Mouse (Mus musculus): ENCODE results near the gene Lonrf2. TPM values are rescaled to one million over a fixed set of nuclear protein-coding genes. Genes with fewer than 3 reads are reported as not detected.

The Lonrf2 gene
- polyA plus RNA-seq, 1 experiment = not detected

GRCm38 (mm10) chr1:38860867-38861524, 24.5 kb upstream of the Lonrf2 start:
- no peak overlapping the region for H3ac ChIP-seq (ENCODE audit: control insufficient read depth, insufficient read length)
- H3K36me3 ChIP-seq (ENCODE audit: control insufficient read depth, insufficient read depth) = no peaks in the 10 kb centered on the region
- H3K4me2 ChIP-seq (ENCODE audit: low read depth) = no peak overlapping the region
- H3K27me3 ChIP-seq (ENCODE audit: control insufficient read depth, insufficient read depth, insufficient read length) = no peaks in the 10 kb centered on the region
- no peaks in the 10 kb centered on the region for H3K79me2 ChIP-seq (ENCODE audit: control insufficient read depth, insufficient read depth)
- no peak overlapping the region for H3K4me3 ChIP-seq
- TF ChIP-seq E2F4 (IDR thresholded peaks at IDR 0.05; ENCODE audit: insufficient read depth) (no peak), REST (IDR thresholded peaks at IDR 0.05; ENCODE audit: insufficient read depth, insufficient read length) (no peak), MYOD1 (IDR thresholded peaks at IDR 0.05; ENCODE audit: control insufficient read depth in 1 of 3, insufficient read length in 2 of 3, low read depth in 2 of 3) (no peak), USF1 (IDR thresholded peaks at IDR 0.05; ENCODE audit: low read depth) (no peak), TCF12 (IDR thresholded peaks at IDR 0.05; ENCODE audit: insufficient read depth, poor library complexity, severe bottlenecking) (no peak), SRF (IDR thresholded peaks at IDR 0.05; ENCODE audit: control insufficient read depth, insufficient read length, low read depth) (no peak), POLR2A (IDR thresholded peaks at IDR 0.05; ENCODE audit: insufficient read length, low read depth) (no peak), CEBPB (IDR thresholded peaks at IDR 0.05; ENCODE audit: insufficient read depth, poor library complexity, severe bottlenecking) (no peak), MYOG (IDR thresholded peaks at IDR 0.05; ENCODE audit: control insufficient read depth in 1 of 3, insufficient read depth in 1 of 3, insufficient read length in 2 of 3, low read depth in 2 of 3) (no peak), MAX (IDR thresholded peaks at IDR 0.05; ENCODE audit: low read depth) (no peak), TCF3 (IDR thresholded peaks at IDR 0.05; ENCODE audit: insufficient read length, low read depth) (no peak), POLR2AphosphoS2 (IDR thresholded peaks at IDR 0.05; ENCODE audit: insufficient read length, low read depth) (no peak)

- H3K4me2 ChIP-seq (ENCODE audit: low read depth) = no peak overlapping the region
- no peaks in the 10 kb centered on the region for H3K36me3 ChIP-seq (ENCODE audit: control insufficient read depth, insufficient read depth)
- no peak overlapping the region for H3K4me3 ChIP-seq
- no peak overlapping the region for H3ac ChIP-seq (ENCODE audit: control insufficient read depth, insufficient read length)
- no peak for TF ChIP-seq TCF3 (IDR thresholded peaks at IDR 0.05; ENCODE audit: insufficient read length, low read depth)
- TF ChIP-seq MYOG (IDR thresholded peaks at IDR 0.05; ENCODE audit: control insufficient read depth in 1 of 3, insufficient read depth in 1 of 3, insufficient read length in 2 of 3, low read depth in 2 of 3) = no peak
- TF ChIP-seq CEBPB (IDR thresholded peaks at IDR 0.05; ENCODE audit: insufficient read depth, poor library complexity, severe bottlenecking) = no peak
- no peak for TF ChIP-seq USF1 (IDR thresholded peaks at IDR 0.05; ENCODE audit: low read depth)
- no peak for TF ChIP-seq TCF12 (IDR thresholded peaks at IDR 0.05; ENCODE audit: insufficient read depth, poor library complexity, severe bottlenecking)
- no peak for TF ChIP-seq POLR2AphosphoS2 (IDR thresholded peaks at IDR 0.05; ENCODE audit: insufficient read length, low read depth)
- no peak for TF ChIP-seq MAX (IDR thresholded peaks at IDR 0.05; ENCODE audit: low read depth)
- no peak for TF ChIP-seq MYOD1 (IDR thresholded peaks at IDR 0.05; ENCODE audit: control insufficient read depth in 1 of 3, insufficient read length in 2 of 3, low read depth in 2 of 3)
- no peak for TF ChIP-seq E2F4 (IDR thresholded peaks at IDR 0.05; ENCODE audit: insufficient read depth)
- no peak for TF ChIP-seq REST (IDR thresholded peaks at IDR 0.05; ENCODE audit: insufficient read depth, insufficient read length)
- no peak for TF ChIP-seq POLR2A (IDR thresholded peaks at IDR 0.05; ENCODE audit: insufficient read length, low read depth)
- no peak for TF ChIP-seq SRF (IDR thresholded peaks at IDR 0.05; ENCODE audit: control insufficient read depth, insufficient read length, low read depth)
- no peaks in the 10 kb centered on the region for H3K79me2 ChIP-seq (ENCODE audit: control insufficient read depth, insufficient read depth)
- no peaks in the 10 kb centered on the region for H3K27me3 ChIP-seq (ENCODE audit: control insufficient read depth, insufficient read depth, insufficient read length)
Measured at GRCm38 (mm10) chr1:38860207-38860606, 23.7 kb upstream of the Lonrf2 start.

- H3K27me3 ChIP-seq (ENCODE audit: control insufficient read depth, insufficient read depth, insufficient read length) = no peaks in the 10 kb centered on the region
- H3K36me3 ChIP-seq (ENCODE audit: control insufficient read depth, insufficient read depth) = no peaks in the 10 kb centered on the region
- H3K79me2 ChIP-seq (ENCODE audit: control insufficient read depth, insufficient read depth) = no peaks in the 10 kb centered on the region
- no peak overlapping the region for H3ac ChIP-seq (ENCODE audit: control insufficient read depth, insufficient read length)
- TF ChIP-seq POLR2A (IDR thresholded peaks at IDR 0.05; ENCODE audit: insufficient read length, low read depth) = no peak
- no peak for TF ChIP-seq CEBPB (IDR thresholded peaks at IDR 0.05; ENCODE audit: insufficient read depth, poor library complexity, severe bottlenecking)
- no peak for TF ChIP-seq REST (IDR thresholded peaks at IDR 0.05; ENCODE audit: insufficient read depth, insufficient read length)
- no peak for TF ChIP-seq POLR2AphosphoS2 (IDR thresholded peaks at IDR 0.05; ENCODE audit: insufficient read length, low read depth)
- TF ChIP-seq E2F4 (IDR thresholded peaks at IDR 0.05; ENCODE audit: insufficient read depth) = no peak
- TF ChIP-seq MYOD1 (IDR thresholded peaks at IDR 0.05; ENCODE audit: control insufficient read depth in 1 of 3, insufficient read length in 2 of 3, low read depth in 2 of 3) = no peak
- TF ChIP-seq TCF12 (IDR thresholded peaks at IDR 0.05; ENCODE audit: insufficient read depth, poor library complexity, severe bottlenecking) = no peak
- no peak for TF ChIP-seq SRF (IDR thresholded peaks at IDR 0.05; ENCODE audit: control insufficient read depth, insufficient read length, low read depth)
- TF ChIP-seq MAX (IDR thresholded peaks at IDR 0.05; ENCODE audit: low read depth) = no peak
- no peak for TF ChIP-seq USF1 (IDR thresholded peaks at IDR 0.05; ENCODE audit: low read depth)
- no peak for TF ChIP-seq TCF3 (IDR thresholded peaks at IDR 0.05; ENCODE audit: insufficient read length, low read depth)
- no peak for TF ChIP-seq MYOG (IDR thresholded peaks at IDR 0.05; ENCODE audit: control insufficient read depth in 1 of 3, insufficient read depth in 1 of 3, insufficient read length in 2 of 3, low read depth in 2 of 3)
- H3K4me3 ChIP-seq = no peak overlapping the region
- H3K4me2 ChIP-seq (ENCODE audit: low read depth) = no peak overlapping the region
Measured at GRCm38 (mm10) chr1:38856196-38856595, 19.7 kb upstream of the Lonrf2 start.

- no peak for TF ChIP-seq POLR2AphosphoS2 (IDR thresholded peaks at IDR 0.05; ENCODE audit: insufficient read length, low read depth)
- TF ChIP-seq USF1 (IDR thresholded peaks at IDR 0.05; ENCODE audit: low read depth) = no peak
- no peak for TF ChIP-seq REST (IDR thresholded peaks at IDR 0.05; ENCODE audit: insufficient read depth, insufficient read length)
- TF ChIP-seq MAX (IDR thresholded peaks at IDR 0.05; ENCODE audit: low read depth) = no peak
- TF ChIP-seq MYOG (IDR thresholded peaks at IDR 0.05; ENCODE audit: control insufficient read depth in 1 of 3, insufficient read depth in 1 of 3, insufficient read length in 2 of 3, low read depth in 2 of 3) = no peak
- no peak for TF ChIP-seq CEBPB (IDR thresholded peaks at IDR 0.05; ENCODE audit: insufficient read depth, poor library complexity, severe bottlenecking)
- TF ChIP-seq TCF12 (IDR thresholded peaks at IDR 0.05; ENCODE audit: insufficient read depth, poor library complexity, severe bottlenecking) = no peak
- no peak for TF ChIP-seq MYOD1 (IDR thresholded peaks at IDR 0.05; ENCODE audit: control insufficient read depth in 1 of 3, insufficient read length in 2 of 3, low read depth in 2 of 3)
- TF ChIP-seq SRF (IDR thresholded peaks at IDR 0.05; ENCODE audit: control insufficient read depth, insufficient read length, low read depth) = no peak
- TF ChIP-seq E2F4 (IDR thresholded peaks at IDR 0.05; ENCODE audit: insufficient read depth) = no peak
- TF ChIP-seq TCF3 (IDR thresholded peaks at IDR 0.05; ENCODE audit: insufficient read length, low read depth) = no peak
- no peak for TF ChIP-seq POLR2A (IDR thresholded peaks at IDR 0.05; ENCODE audit: insufficient read length, low read depth)
- no peak overlapping the region for H3K4me3 ChIP-seq
- H3K4me2 ChIP-seq (ENCODE audit: low read depth) = no peak overlapping the region
- H3K27me3 ChIP-seq (ENCODE audit: control insufficient read depth, insufficient read depth, insufficient read length) = no peaks in the 10 kb centered on the region
- H3ac ChIP-seq (ENCODE audit: control insufficient read depth, insufficient read length) = no peak overlapping the region
- no peaks in the 10 kb centered on the region for H3K36me3 ChIP-seq (ENCODE audit: control insufficient read depth, insufficient read depth)
- no peaks in the 10 kb centered on the region for H3K79me2 ChIP-seq (ENCODE audit: control insufficient read depth, insufficient read depth)
Measured at GRCm38 (mm10) chr1:38852250-38852649, 15.7 kb upstream of the Lonrf2 start.

All from myocyte (in vitro differentiated cells).